Mouse (Mus musculus): Measurements from ENCODE around the gene Dleu7.

Dleu7 gene

DNA sequence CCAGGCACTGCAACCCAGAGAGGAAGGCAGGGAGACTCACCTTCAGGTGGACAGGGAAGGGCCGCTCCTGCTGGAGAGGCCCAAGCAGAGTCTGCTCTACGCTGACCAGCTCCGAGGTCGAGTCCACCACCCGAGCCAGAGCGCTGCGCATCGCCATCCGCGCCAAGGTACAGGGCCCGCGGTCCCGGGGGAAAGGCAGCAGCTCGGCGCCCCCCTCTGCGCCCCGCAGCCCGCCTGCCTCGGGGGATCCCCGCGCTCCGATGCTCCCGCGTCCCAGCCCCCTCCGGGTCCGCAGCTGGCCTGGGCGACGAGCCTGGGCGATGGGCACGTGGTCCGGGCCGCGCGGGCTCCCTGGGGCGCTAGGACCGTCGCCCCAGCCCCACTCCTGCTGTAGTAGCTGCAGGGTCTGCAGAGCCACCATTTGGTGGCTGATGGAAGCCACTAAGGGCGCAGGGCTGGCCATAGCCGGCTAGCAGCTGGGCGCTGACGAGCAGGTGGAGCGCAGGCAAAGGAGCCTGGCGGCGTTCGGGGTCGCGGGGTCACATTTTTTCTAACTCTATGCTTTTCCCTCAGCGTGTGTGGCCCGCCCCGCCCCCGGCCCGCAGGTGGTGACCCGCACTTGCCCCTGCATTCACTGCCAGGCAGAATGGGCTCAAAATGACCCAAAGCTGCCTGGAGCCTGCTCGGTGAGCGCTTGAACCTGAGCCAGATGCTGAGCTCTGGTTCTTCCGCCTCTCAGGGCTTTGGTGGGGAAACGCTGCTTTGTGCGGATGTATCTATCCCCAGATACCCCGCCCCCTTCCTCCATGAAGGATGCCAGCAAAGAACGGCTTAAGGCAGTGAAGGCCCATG lies at the start of gene Dleu7, which contains the start of gene Rnaseh2b:
TSS of gene Dleu7 (minus strand) at position 560 of the 852 bp plus-strand sequence.
TSS of gene Rnaseh2b (plus strand) at position 102 of the 852 bp plus-strand sequence.
- DNase-seq (ENCODE audit: low spot score in 2 of 2): peak in 1 of 2 experiments; percentile 65

- no peak for DNase-seq (ENCODE audit: low spot score in 2 of 2)
These were observed 49.2 kb upstream of the Dleu7 start for GRCm38 (mm10) chr14:62341887-62342642.

GRCm38 (mm10) chr14:62339196-62339595 lies 46.3 kb upstream of the Dleu7 start:
- no peak for DNase-seq (ENCODE audit: low spot score in 2 of 2)

GRCm38 (mm10) chr14:62333909-62334687 lies 41.3 kb upstream of the Dleu7 start:
- DNase-seq (ENCODE audit: low spot score in 2 of 2): no peak

- peak; percentile 89 to 94 for DNase-seq (ENCODE audit: low spot score in 2 of 2)
These were observed 39.2 kb upstream of the Dleu7 start for GRCm38 (mm10) chr14:62331866-62332619.

GRCm38 (mm10) chr14:62331457-62331856 lies 38.6 kb upstream of the Dleu7 start:
- DNase-seq (ENCODE audit: low spot score in 2 of 2): peak in 1 of 2 experiments; percentile 18

GRCm38 (mm10) chr14:62329631-62330030 lies 36.8 kb upstream of the Dleu7 start:
- no peak for DNase-seq (ENCODE audit: low spot score in 2 of 2)

- no peak for DNase-seq (ENCODE audit: low spot score in 2 of 2)
These were observed 35.8 kb upstream of the Dleu7 start for GRCm38 (mm10) chr14:62328606-62329005.

GRCm38 (mm10) chr14:62327171-62327570 lies 34.3 kb upstream of the Dleu7 start:
- DNase-seq (ENCODE audit: low spot score in 2 of 2): no peak

DNA sequence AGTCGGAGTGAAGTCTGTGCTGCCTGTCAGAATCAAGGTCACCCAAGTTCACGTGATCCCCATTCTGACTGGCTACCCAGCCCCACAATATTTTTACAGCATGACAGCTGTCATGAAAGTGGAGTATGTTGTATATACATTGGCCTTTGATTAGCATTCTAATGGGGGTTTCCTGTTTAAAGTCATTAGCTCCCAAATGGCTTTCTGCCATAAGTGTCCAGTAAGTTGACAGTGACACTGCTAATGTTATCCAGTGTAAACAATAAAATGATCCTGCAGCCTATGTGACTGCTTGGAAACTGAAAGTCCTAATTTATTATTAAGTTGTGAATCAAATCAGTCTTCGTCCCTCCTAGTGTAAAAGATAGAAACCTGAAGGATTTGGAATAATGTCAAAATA lies 33.2 kb upstream of the Dleu7 start:
- no peak for DNase-seq (ENCODE audit: low spot score in 2 of 2)

DNA sequence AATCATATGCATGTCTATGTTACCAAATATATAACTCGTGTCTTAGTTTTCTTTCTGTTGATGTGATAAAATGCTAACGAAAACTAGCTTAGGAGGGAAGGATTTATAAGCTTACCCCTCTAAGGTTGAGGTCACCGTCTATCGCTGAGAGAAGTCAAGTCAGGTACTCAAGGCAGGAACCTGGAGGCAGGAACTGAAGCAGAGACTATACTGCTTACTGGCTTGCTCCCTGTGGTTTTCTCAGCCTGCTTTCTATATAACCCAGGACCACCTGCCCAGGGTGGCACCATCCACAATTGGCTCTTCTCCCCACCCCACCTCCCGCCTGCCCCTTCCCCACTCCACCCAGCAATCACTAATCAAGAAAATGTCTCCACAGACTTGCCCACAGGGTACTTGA lies 32.1 kb upstream of the Dleu7 start:
- DNase-seq (ENCODE audit: low spot score in 2 of 2): no peak

DNA sequence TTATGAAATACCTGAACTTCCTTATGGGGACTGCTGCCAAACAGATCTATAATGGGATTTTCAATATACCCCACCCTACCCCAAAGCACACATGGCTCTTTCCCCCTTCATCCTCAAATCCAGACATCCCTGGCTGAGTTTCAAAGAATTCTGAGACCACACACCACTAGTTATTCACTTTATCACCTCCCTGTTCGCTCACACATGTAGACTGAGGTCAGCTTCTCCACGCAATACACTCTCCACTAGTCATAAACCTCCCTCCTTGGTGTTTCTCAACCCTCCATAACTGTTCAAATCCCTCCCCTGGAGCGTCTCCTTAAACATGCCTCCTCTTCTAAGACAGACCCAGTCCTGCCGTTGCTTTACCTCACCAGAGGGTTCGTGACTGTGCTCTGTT lies 30.6 kb upstream of the Dleu7 start:
- DNase-seq (ENCODE audit: low spot score in 2 of 2): no peak

GRCm38 (mm10) chr14:62322581-62323344 lies 29.9 kb upstream of the Dleu7 start:
- no peak for DNase-seq (ENCODE audit: low spot score in 2 of 2)

- DNase-seq (ENCODE audit: low spot score in 2 of 2): no peak
These were observed 18.8 kb upstream of the Dleu7 start for GRCm38 (mm10) chr14:62311672-62312071.

- DNase-seq (ENCODE audit: low spot score in 2 of 2): no peak
These were observed 16.2 kb upstream of the Dleu7 start for GRCm38 (mm10) chr14:62309026-62309425.

- DNase-seq (ENCODE audit: low spot score in 2 of 2): no peak
These were observed 14.7 kb upstream of the Dleu7 start for GRCm38 (mm10) chr14:62307555-62307954.

DNA sequence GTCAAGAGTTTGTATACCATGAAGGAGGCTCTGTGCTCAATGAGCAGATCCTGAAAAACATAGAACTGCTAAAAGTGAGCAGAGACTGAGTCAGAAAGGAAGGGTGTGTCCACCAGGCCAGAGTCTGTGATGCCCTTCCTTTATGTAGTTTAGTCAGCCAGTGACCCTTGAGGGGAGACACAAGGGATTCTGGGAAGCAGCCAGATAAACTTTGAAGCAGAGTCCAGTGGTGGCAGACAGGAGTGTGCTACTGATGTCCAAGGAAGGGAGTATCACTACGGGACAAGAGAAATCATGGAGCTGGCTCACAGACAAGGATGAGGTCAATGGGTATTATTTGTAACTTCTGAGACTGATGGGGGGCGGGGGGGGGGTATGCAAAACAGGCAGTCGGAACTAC lies 7.2 kb upstream of the Dleu7 start:
- no peak for DNase-seq (ENCODE audit: low spot score in 2 of 2)

DNA sequence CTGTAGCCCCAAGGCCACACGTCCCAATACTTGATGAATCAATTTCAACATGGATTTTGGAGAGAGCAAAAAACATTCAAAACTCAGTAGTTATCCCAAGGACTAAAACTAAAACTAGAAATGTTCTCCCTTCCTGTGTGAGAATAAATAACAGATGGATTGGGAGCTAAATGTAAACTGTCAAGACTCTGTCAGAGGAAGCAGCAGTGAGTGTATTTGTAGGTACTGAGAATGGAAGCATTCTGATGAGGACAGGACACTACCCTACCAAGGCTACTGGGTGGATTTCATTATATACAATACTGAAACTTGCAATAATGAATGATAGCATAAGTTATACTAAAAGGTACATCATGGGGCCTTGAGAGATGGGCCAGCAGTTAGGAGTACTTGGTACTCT lies 6.0 kb upstream of the Dleu7 start:
- DNase-seq (ENCODE audit: low spot score in 2 of 2): no peak

DNA sequence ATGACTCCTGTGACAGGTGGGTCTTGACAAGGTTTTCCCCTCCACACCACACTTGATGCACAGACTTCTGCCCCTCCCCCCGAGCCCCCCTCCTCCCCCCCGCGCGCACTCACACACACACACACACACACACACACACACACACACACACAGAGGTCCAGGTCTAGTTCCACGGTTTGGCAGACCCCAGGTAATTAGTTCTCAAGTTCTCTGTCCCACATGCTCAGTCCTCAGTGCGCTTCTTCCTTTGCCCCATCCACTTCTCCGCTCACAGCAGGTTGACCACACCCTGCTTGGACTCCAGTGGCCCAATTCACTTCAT lies 720 bp downstream of the Dleu7 start:
- DNase-seq (ENCODE audit: low spot score in 2 of 2): no peak

DNA sequence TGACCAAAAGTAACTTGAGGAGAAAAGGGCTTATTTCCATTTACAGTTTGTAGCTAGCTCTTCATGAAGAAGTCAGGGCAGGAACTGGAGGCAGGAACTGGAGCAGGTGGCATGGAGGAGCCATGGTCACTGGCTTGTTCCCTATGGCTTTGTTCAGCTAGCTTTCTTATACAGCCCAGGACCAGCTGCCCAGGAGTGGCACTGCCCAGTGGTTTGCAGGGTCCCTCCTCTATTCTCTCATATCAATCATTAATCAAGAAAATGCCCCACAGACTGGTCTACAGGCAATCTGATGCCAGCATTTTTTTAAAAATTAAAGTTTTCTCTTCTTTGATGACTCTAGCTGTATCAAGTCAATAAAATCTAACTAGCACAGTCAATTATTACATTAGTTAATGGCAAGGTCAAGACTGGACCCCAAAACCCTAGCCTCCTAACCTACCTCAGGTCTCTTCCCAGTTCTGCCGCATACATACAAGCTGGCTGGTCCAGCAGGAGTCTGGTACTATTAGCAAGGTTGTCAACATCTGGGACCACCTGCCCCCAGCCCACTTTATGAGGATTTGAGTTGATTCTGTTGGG lies 1.4 kb downstream of the Dleu7 start:
- no peak for DNase-seq (ENCODE audit: low spot score in 2 of 2)

Measured in spleen, postnatal 4 days (tissue).